Mouse (Mus musculus) heart, postnatal 14 days (tissue): ENCODE measurements around the gene Lamc3. TPM values are rescaled to one million over a fixed set of nuclear protein-coding genes. Genes with fewer than 3 reads are reported as not detected.

ENCODE experiments used
- DNase-seq, 2 experiments: peaks; one replicate each; pipeline ENCODE4 v3.0.0; 2021 to 2022
- intact Hi-C: fragments of 180-260 bp; cut with DNase I; formaldehyde crosslinking; loops from one replicate; pipeline ENCODE4 v1.15.1; 2025
- total RNA-seq, 2 experiments: library from RNA; stranded (reverse); gene quantifications; 2 replicates each; pipeline ENCODE4 v1.2.3; 2021

The Lamc3 gene
- total RNA-seq, 2 experiments from 2014 or later, result 0.85 to 1.3 TPM

DNA sequence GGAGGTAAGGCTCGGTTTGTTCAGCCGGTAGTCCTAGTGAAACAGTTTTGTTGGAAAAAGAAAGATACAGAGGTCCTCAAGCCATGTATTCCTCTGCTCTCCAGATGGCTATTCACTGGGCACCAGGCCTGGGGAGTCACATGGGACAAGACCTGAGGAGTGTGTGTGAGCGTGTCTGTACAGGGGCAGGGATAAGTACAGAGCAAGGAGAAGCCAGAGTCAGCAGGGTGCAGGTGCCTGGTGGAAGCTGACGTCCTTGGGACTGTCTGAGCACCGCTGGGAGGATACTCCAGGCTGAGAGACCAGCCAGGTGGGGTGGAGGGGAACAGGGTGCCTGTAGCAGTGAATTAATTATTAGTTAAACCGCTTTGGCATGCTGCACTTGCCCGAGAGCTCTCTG, 76.4 kb downstream of the Lamc3 start:
- DNase-seq, result peak in 1 of 2 experiments; percentile 23
- intact Hi-C loops, result no loop called here

DNA sequence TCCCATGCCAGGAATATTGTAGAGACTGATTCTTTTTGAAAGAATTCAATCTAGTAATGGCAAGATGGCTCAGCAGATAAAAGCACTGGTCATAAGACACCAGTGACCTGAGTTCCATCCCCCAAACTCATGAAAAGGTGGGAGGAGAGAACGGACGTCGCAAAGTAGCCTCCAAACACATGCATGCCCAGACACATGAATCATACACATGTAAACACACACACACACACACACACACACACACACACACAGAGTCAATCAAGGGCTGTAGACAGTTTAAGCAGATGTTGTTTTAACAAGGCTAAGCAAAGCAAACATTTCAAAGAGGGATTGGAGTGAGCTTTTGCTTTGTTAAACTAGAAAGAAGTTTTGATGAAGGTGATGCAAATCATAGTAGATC, 77.1 kb downstream of the Lamc3 start:
- DNase-seq, result no peak
- intact Hi-C loops, result no loop called here

- peak; percentile 33 to 53 for DNase-seq
- intact Hi-C loops, result no loop called here
Measured at GRCm38 (mm10) chr2:31965110-31965509, 78.0 kb downstream of the Lamc3 start.

GRCm38 (mm10) chr2:31966801-31967200, 79.7 kb downstream of the Lamc3 start:
- no peak for DNase-seq
- intact Hi-C loops, result no loop called here

DNA sequence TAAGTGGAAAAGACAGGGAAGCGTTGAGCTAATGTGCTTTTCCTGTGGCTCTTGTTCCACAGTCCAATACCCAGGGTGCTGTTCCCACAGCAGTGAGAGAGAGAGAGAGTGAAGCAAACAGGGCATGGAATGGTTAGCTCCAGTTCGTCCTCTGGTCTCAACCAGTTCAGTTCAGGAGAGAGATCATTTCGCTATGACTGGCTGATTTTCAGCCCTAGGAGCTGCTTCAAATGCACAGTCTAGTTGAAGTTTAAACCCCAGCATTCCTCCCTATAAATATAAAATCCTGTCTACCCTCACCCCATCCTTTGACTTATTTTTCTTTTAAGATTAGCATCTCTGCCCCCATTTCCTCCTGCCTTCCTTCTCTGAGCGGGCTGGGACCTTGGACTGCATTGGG, 85.5 kb downstream of the Lamc3 start:
- intact Hi-C loops, result no loop called here
- no peak for DNase-seq

DNA sequence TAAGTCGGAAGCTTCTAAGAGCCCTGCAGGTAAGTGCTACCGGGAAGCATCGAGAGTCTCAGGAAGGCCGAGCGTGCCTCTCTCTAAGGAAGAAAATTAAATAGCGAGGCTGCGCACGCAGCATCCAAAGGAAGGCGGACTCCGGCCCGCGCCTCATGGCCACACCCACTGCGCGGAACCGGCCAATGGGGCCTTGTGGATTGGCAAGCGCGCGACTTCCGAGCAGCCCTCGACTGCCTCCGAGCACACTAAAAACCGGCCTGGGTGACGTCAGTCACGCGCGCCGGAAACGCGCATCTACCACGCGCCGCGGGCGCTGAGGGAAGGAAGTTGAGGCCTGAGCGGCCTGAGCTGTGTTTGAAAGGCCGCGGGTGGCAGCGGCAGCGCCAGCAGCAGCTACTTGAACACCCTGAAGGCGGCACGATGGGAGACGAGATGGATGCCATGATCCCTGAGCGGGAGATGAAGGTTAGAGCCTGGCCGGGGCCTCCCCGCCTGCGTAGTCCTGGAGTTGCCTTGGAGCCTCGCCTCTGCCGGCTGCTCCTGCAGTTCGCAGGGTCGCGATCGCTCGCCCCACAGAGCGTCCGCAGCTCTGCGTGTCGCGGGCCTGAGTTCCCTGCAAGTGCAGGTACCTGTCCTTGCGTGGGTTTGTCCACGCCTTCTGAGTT, 87.2 kb downstream of the Lamc3 start, which contains the start of gene Nup214:
Gene Nup214, plus strand, starts transcription at position 296 of the 668 bp plus-strand sequence.
- intact Hi-C loops, result no loop called here
- DNase-seq, result peak; percentile 99 to 100

- no peak for DNase-seq
- intact Hi-C loops, result no loop called here
Measured at GRCm38 (mm10) chr2:31974809-31975371, 87.8 kb downstream of the Lamc3 start.

DNA sequence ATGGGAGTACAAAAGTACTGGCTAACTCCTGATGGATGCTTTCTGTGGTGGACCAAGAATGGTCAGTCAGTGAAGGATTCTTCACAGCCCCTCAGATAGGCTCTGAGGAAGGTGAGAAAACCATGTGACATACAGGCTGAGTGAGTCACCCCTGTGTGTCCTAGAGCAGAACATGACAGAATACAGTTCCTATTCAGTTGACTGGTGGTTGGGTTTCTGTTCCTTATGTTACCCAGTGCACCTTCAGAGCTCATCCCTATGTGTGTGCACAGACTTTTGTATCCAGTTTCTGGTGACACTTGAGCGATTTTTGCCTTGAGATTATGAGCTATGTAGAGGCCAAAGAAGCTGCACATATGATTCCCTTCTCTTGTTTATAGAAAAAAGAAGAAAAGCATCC, 100.7 kb downstream of the Lamc3 start:
- DNase-seq, result no peak
- intact Hi-C loops, result no loop called here

DNA sequence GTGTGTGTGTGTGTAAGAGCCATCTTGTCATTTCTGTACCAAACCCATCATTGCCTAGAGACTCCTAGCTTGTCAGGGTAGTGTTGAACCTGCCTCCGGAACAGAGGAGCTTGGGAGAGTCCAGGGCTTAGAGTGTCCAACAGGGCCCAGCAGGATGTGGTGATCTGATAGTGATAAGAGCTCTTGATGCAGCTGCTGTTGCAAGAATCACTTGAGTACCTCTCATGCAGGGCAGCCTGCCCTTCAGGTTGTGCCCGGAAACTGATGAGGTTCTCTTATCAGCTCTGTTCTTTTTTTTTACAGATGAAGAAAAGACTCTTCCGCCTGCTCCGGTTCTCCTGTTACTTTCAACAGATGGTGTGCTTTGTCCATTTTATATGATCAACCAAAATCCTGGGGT, 103.9 kb downstream of the Lamc3 start:
- no peak for DNase-seq
- intact Hi-C loops, result no loop called here

DNA sequence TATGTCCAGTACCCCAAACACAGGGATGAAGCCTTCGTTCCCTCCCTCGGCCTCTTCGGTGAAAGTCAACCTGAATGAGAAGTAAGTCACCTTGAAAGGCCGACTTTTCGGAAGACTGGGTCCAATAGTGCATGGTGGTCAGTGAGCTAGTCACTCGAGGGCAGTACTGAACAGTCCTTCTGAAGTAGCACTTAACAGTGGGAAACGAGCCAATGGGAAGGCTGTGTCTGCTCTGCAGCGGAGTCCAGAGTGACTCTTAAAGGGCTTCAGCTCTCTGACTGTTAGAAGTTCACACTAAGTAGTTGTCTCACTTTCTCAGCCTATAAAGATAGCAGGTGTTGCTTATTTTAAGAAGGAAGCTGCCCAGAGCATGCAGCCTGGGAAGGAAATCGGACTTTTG, 107.8 kb downstream of the Lamc3 start:
- intact Hi-C loops, result no loop called here
- peak in 1 of 2 experiments; percentile 22 for DNase-seq

- intact Hi-C loops, result no loop called here
- no peak for DNase-seq
Measured at GRCm38 (mm10) chr2:31996060-31996459, 109.0 kb downstream of the Lamc3 start.

Other genes starting within 250 kb of the Lamc3 start
- not detected for gene Prdm12, start 247.3 kb upstream of the Lamc3 start, total RNA-seq
- 1 to 10 TPM; 9.1 to 9.2 TPM for gene Exosc2, start 216.6 kb upstream of the Lamc3 start, total RNA-seq
- gene Abl1, start 198.9 kb upstream of the Lamc3 start, total RNA-seq, result 10 to 100 TPM; 43.1 to 45.7 TPM
- gene Qrfp, start 76.7 kb upstream of the Lamc3 start, total RNA-seq, result not detected
- gene Fibcd1, start 41.3 kb upstream of the Lamc3 start, total RNA-seq, result under 1 TPM in 1 of 2 experiments, not detected in 1; 0.05 TPM
- gene Aif1l, start 62.8 kb downstream of the Lamc3 start, total RNA-seq, result 1 to 10 TPM; 3.8 to 5.3 TPM
- gene Nup214, start 87.1 kb downstream of the Lamc3 start, total RNA-seq, result 10 to 100 TPM; 37.0 to 38.1 TPM
- gene Fam78a, start 197.6 kb downstream of the Lamc3 start, total RNA-seq, result 10 to 100 TPM; 22.8 to 23.9 TPM
- gene Plpp7, start 208.2 kb downstream of the Lamc3 start, total RNA-seq, result 10 to 100 TPM; 26.1 to 30.9 TPM